Mouse (Mus musculus): ENCODE data around the gene Iqschfp. TPM values are rescaled to one million over a fixed set of nuclear protein-coding genes. Genes with fewer than 3 reads are reported as not detected.

Iqschfp gene
- polyA plus RNA-seq, 1 experiment: 1.1 TPM

DNA sequence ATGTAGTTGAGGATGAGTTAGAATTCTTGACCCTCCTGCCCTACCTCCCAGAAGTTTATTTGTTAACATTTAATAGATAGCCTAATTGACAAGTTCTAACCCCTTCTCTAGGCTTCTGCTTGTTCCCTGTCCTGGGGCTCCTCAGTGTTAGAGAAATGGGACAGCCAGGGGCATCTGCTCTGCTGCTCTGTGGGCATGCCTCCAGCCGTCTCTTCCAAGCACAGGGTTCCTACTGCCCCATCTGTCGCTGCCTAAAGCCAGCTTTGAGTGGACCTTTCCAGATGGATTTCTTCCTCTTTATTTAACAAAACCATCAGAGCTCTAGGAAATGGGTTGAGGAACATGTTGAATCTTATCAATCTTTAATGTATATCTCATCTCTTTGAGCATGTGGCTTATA, 529.8 kb downstream of the Iqschfp start:
- Histone ChIP-seq H3K27ac (ENCODE audit: control insufficient read depth, insufficient read depth, low read depth, low read length) (no peak overlapping the region), H3K36me3 (ENCODE audit: control insufficient read depth, insufficient read depth, low read length) (no peaks in the 10 kb centered on the region), H3K4me1 (ENCODE audit: control insufficient read depth, insufficient read depth, low read length) (no peaks in the 10 kb centered on the region), H3K27me3 (ENCODE audit: control insufficient read depth, insufficient read depth, low read length) (no peaks in the 10 kb centered on the region), H3K4me3 (ENCODE audit: control insufficient read depth, low read depth, low read length) (no peak overlapping the region)
- TF ChIP-seq POLR2A (IDR thresholded peaks at IDR 0.05; ENCODE audit: control insufficient read depth, low read depth, low read length): no peak
- TF ChIP-seq CTCF (IDR thresholded peaks at IDR 0.05; ENCODE audit: control insufficient read depth, insufficient read depth, insufficient replicate concordance, low read depth, low read length): no peak

DNA sequence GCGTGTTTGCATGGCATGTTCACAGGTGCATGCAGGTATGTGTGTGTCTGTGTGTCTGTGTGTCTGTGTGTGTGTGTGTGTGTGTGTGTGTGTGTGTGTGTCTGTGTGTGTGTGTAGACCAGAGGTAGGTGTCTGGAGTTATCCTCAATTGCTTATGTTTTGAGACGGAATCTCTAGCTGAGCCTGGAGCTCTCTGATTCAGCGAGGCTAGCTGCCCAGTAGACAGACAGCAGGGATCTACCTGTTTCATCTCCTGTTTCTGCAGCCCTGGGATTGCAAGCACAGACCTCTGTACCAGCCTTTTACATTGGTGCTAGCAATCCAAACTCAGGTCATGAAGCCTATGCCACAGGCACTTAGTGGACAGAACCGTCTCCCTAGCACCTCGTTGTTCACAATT, 536.0 kb downstream of the Iqschfp start:
- TF ChIP-seq POLR2A (IDR thresholded peaks at IDR 0.05; ENCODE audit: control insufficient read depth, low read depth, low read length) (no peak), CTCF (IDR thresholded peaks at IDR 0.05; ENCODE audit: control insufficient read depth, insufficient read depth, insufficient replicate concordance, low read depth, low read length) (no peak)
- Histone ChIP-seq H3K4me3 (ENCODE audit: control insufficient read depth, low read depth, low read length) (no peak overlapping the region), H3K4me1 (ENCODE audit: control insufficient read depth, insufficient read depth, low read length) (no peaks in the 10 kb centered on the region), H3K27me3 (ENCODE audit: control insufficient read depth, insufficient read depth, low read length) (no peaks in the 10 kb centered on the region), H3K36me3 (ENCODE audit: control insufficient read depth, insufficient read depth, low read length) (no peaks in the 10 kb centered on the region), H3K27ac (ENCODE audit: control insufficient read depth, insufficient read depth, low read depth, low read length) (no peak overlapping the region)

- Histone ChIP-seq H3K27ac (ENCODE audit: control insufficient read depth, insufficient read depth, low read depth, low read length) (no peak overlapping the region), H3K36me3 (ENCODE audit: control insufficient read depth, insufficient read depth, low read length) (no peaks in the 10 kb centered on the region), H3K27me3 (ENCODE audit: control insufficient read depth, insufficient read depth, low read length) (no peaks in the 10 kb centered on the region), H3K4me1 (ENCODE audit: control insufficient read depth, insufficient read depth, low read length) (no peaks in the 10 kb centered on the region), H3K4me3 (ENCODE audit: control insufficient read depth, low read depth, low read length) (no peak overlapping the region)
- TF ChIP-seq POLR2A (IDR thresholded peaks at IDR 0.05; ENCODE audit: control insufficient read depth, low read depth, low read length) (no peak), CTCF (IDR thresholded peaks at IDR 0.05; ENCODE audit: control insufficient read depth, insufficient read depth, insufficient replicate concordance, low read depth, low read length) (no peak)
Observed at GRCm38 (mm10) chr3:68434435-68434834, 542.4 kb downstream of the Iqschfp start.

- TF ChIP-seq CTCF (IDR thresholded peaks at IDR 0.05; ENCODE audit: control insufficient read depth, insufficient read depth, insufficient replicate concordance, low read depth, low read length) (no peak), POLR2A (IDR thresholded peaks at IDR 0.05; ENCODE audit: control insufficient read depth, low read depth, low read length) (no peak)
- Histone ChIP-seq H3K27ac (ENCODE audit: control insufficient read depth, insufficient read depth, low read depth, low read length) (no peak overlapping the region), H3K36me3 (ENCODE audit: control insufficient read depth, insufficient read depth, low read length) (no peaks in the 10 kb centered on the region), H3K27me3 (ENCODE audit: control insufficient read depth, insufficient read depth, low read length) (no peaks in the 10 kb centered on the region), H3K4me3 (ENCODE audit: control insufficient read depth, low read depth, low read length) (no peak overlapping the region), H3K4me1 (ENCODE audit: control insufficient read depth, insufficient read depth, low read length) (no peaks in the 10 kb centered on the region)
Observed at GRCm38 (mm10) chr3:68434897-68435296, 542.9 kb downstream of the Iqschfp start.

GRCm38 (mm10) chr3:68448480-68448879, 556.4 kb downstream of the Iqschfp start:
- no peak for TF ChIP-seq POLR2A (IDR thresholded peaks at IDR 0.05; ENCODE audit: control insufficient read depth, low read depth, low read length)
- no peak for TF ChIP-seq CTCF (IDR thresholded peaks at IDR 0.05; ENCODE audit: control insufficient read depth, insufficient read depth, insufficient replicate concordance, low read depth, low read length)
- no peaks in the 10 kb centered on the region for H3K27me3 ChIP-seq (ENCODE audit: control insufficient read depth, insufficient read depth, low read length)

GRCm38 (mm10) chr3:68451634-68452033, 559.6 kb downstream of the Iqschfp start:
- TF ChIP-seq POLR2A (IDR thresholded peaks at IDR 0.05; ENCODE audit: control insufficient read depth, low read depth, low read length) (no peak), CTCF (IDR thresholded peaks at IDR 0.05; ENCODE audit: control insufficient read depth, insufficient read depth, insufficient replicate concordance, low read depth, low read length) (no peak)
- H3K4me3 ChIP-seq (ENCODE audit: control insufficient read depth, low read depth, low read length): no peak overlapping the region
- H3K27me3 ChIP-seq (ENCODE audit: control insufficient read depth, insufficient read depth, low read length): no peaks in the 10 kb centered on the region
- H3K36me3 ChIP-seq (ENCODE audit: control insufficient read depth, insufficient read depth, low read length): no peaks in the 10 kb centered on the region
- H3K27ac ChIP-seq (ENCODE audit: control insufficient read depth, insufficient read depth, low read depth, low read length): no peak overlapping the region
- no peaks in the 10 kb centered on the region for H3K4me1 ChIP-seq (ENCODE audit: control insufficient read depth, insufficient read depth, low read length)

More at GRCm38 (mm10) chr3:68448480-68448879, 556.4 kb downstream of the Iqschfp start:
- H3K4me1 ChIP-seq (ENCODE audit: control insufficient read depth, insufficient read depth, low read length): no peaks in the 10 kb centered on the region
- no peak overlapping the region for H3K27ac ChIP-seq (ENCODE audit: control insufficient read depth, insufficient read depth, low read depth, low read length)
- no peaks in the 10 kb centered on the region for H3K36me3 ChIP-seq (ENCODE audit: control insufficient read depth, insufficient read depth, low read length)
- no peak overlapping the region for H3K4me3 ChIP-seq (ENCODE audit: control insufficient read depth, low read depth, low read length)

DNA sequence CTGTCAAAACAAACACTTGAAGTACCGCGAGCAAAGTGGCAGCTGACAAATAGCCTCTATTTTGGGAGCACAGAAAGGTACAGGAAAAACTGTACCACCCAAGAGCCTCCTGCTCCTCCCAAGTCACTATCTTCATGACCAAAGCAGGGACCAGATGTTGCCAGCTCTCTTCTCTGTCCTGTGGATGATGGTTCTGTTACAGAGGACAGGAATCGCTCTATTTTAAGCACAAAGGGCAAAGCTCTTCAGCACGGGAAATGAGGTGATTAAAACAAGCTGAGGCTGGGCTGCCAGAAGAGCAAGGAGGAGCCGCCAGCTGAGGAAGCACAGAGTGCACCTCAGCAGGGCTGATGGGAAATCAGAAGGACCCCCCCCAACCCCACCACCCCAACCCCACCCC, 561.2 kb downstream of the Iqschfp start:
- no peaks in the 10 kb centered on the region for H3K4me1 ChIP-seq (ENCODE audit: control insufficient read depth, insufficient read depth, low read length)
- H3K36me3 ChIP-seq (ENCODE audit: control insufficient read depth, insufficient read depth, low read length): no peaks in the 10 kb centered on the region
- no peak overlapping the region for H3K4me3 ChIP-seq (ENCODE audit: control insufficient read depth, low read depth, low read length)
- H3K27ac ChIP-seq (ENCODE audit: control insufficient read depth, insufficient read depth, low read depth, low read length): no peak overlapping the region
- no peaks in the 10 kb centered on the region for H3K27me3 ChIP-seq (ENCODE audit: control insufficient read depth, insufficient read depth, low read length)
- TF ChIP-seq POLR2A (IDR thresholded peaks at IDR 0.05; ENCODE audit: control insufficient read depth, low read depth, low read length): no peak
- no peak for TF ChIP-seq CTCF (IDR thresholded peaks at IDR 0.05; ENCODE audit: control insufficient read depth, insufficient read depth, insufficient replicate concordance, low read depth, low read length)
